In the genomic region with DNA sequence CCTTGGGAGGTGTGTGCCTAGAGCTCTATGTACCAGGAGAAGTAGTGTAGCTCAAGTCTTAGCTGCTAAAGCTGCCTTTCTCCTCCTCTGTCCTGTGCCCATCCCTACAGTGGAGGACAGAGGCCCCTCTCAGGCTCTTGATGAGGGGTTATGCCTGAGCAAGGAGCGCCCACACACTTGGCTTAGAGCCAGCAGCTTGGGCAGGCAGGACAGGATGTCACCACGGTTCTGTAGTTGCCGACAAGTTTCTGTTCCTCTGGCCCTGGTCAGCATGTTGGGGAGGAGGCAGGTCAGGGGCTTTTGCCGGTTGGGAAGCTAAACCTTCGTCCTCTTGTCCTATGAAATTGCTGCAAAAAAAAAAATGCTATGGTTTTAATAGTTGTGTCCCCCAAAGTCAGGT, we compare ENCODE assay signal across 11 mouse cellular contexts. TPM values are rescaled to one million over a fixed set of nuclear protein-coding genes. Genes with fewer than 3 reads are reported as not detected.
DNase-seq lines count a peak whose midpoint lies in the region; ATAC-seq lines count a peak whose summit lies in the region.
"Had no signal": no experiment of that assay in that cellular context is flagged by ENCODE, and none has a peak within 500 bp of the region (broad histone marks: within the 10 kb centered on the region; RNA-seq: fewer than 3 reads in every experiment).

No protein-coding gene starts in this region.

- ATAC-seq in embryonic facial prominence, embryonic 14.5 days (ENCODE audit: low read depth) = peak; percentile 33; the same call in 1 of the 2 replicates

- H3K9ac ChIP-seq in embryonic facial prominence, embryonic 14.5 days (ENCODE audit: low read depth, low read length) = no peak overlapping the region
- H3K9ac ChIP-seq: heart, embryonic 15.5 days; lung, embryonic 15.5 days had no signal

- H3K27ac ChIP-seq in embryonic facial prominence, embryonic 14.5 days (replicated peaks; ENCODE audit: low read depth, low read length) = no peak overlapping the region
- no peak overlapping the region for H3K27ac ChIP-seq in embryonic facial prominence, embryonic 10.5 days (replicated peaks)
- H3K27ac ChIP-seq: heart, embryonic 15.5 days; lung, embryonic 15.5 days had no signal

- no peaks in the 10 kb centered on the region for H3K36me3 ChIP-seq in embryonic facial prominence, embryonic 14.5 days (ENCODE audit: control insufficient read depth, insufficient read depth, low read length)
- no peaks in the 10 kb centered on the region for H3K36me3 ChIP-seq in embryonic facial prominence, embryonic 10.5 days (replicated peaks)
- H3K36me3 ChIP-seq: heart, embryonic 15.5 days; lung, embryonic 15.5 days had no signal

- intact Hi-C loops in left cerebral cortex, postnatal 36 days (cut with DNase I) = no loop called here

- no peaks in the 10 kb centered on the region for H3K27me3 ChIP-seq in embryonic facial prominence, embryonic 14.5 days (replicated peaks; ENCODE audit: control insufficient read depth, insufficient read depth, low read length)
- no peaks in the 10 kb centered on the region for H3K27me3 ChIP-seq in embryonic facial prominence, embryonic 10.5 days (replicated peaks; ENCODE audit: low read depth, poor library complexity, severe bottlenecking)
- H3K27me3 ChIP-seq: heart, embryonic 15.5 days; lung, embryonic 15.5 days had no signal

- H3K4me2 ChIP-seq in embryonic facial prominence, embryonic 14.5 days (ENCODE audit: low read depth, low read length) = no peak overlapping the region
- H3K4me2 ChIP-seq: heart, embryonic 15.5 days; lung, embryonic 15.5 days had no signal

- H3K4me3 ChIP-seq in embryonic facial prominence, embryonic 14.5 days (ENCODE audit: low read depth, low read length) = no peak overlapping the region
- no peak overlapping the region for H3K4me3 ChIP-seq in embryonic facial prominence, embryonic 10.5 days
- H3K4me3 ChIP-seq: heart, embryonic 15.5 days; lung, embryonic 15.5 days had no signal

- 76% methylated on average over 5 of the region's 5 CpGs for WGBS in embryonic facial prominence, embryonic 14.5 days
- WGBS in embryonic facial prominence, embryonic 10.5 days = 87% methylated on average over 5 of the region's 5 CpGs

- no peaks in the 10 kb centered on the region for H3K4me1 ChIP-seq in embryonic facial prominence, embryonic 14.5 days (ENCODE audit: control insufficient read depth, insufficient read depth, low read length)
- 0 out of 2 replicates have a peak, but pooled peaks cover 7% of the 10 kb centered on the region for H3K4me1 ChIP-seq in embryonic facial prominence, embryonic 10.5 days
- H3K4me1 ChIP-seq: heart, embryonic 15.5 days; lung, embryonic 15.5 days had no signal

- peak; percentile 41 for DNase-seq in embryonic facial prominence, embryonic 14.5 days (ENCODE audit: low spot score)
- DNase-seq in embryonic facial prominence, embryonic 10.5 days (ENCODE audit: low spot score) = no peak
- DNase-seq in retina, postnatal 1 day = peak; percentile 15
- DNase-seq in retina, embryonic 14.5 days (ENCODE audit: low spot score) = no peak
- peak; percentile 16 to 37 for DNase-seq in left cerebral cortex, postnatal 36 days (ENCODE audit: low spot score in 2 of 2)
- DNase-seq in spleen, postnatal 4 days (ENCODE audit: low spot score in 2 of 2) = peak; percentile 69 to 83
- no peak for DNase-seq in urinary bladder, postnatal 36 days (ENCODE audit: low spot score in 2 of 2)
- DNase-seq in testis, postnatal 14 days (ENCODE audit: low spot score) = no peak
- DNase-seq: cerebellum, adult 9-10 months had no signal

- peaks cover 2% of the 10 kb centered on the region; the same call in 1 of the 2 replicates for H3K9me3 ChIP-seq in embryonic facial prominence, embryonic 14.5 days (ENCODE audit: control insufficient read depth, low read length)
- H3K9me3 ChIP-seq in embryonic facial prominence, embryonic 10.5 days = no peaks in the 10 kb centered on the region
- H3K9me3 ChIP-seq: heart, embryonic 15.5 days; lung, embryonic 15.5 days had no signal

RNA-seq across cellular contexts. Expression of a gene that starts 3.8 kb away (rescaled TPM):
- polyA plus RNA-seq in embryonic facial prominence, embryonic 14.5 days (2014; fragmentation: Nextera tagmentation; extraction: Ambion mirVana) = 0.18 TPM in 1 of 2 replicates, not detected in the other
- polyA plus RNA-seq in embryonic facial prominence, embryonic 10.5 days (2016; fragmentation: Nextera tagmentation; extraction: Ambion mirVana) = not detected in 2 replicates
- total RNA-seq in left cerebral cortex, postnatal 36 days (2021) = under 1 TPM in 1 of 2 experiments, not detected in 1; 0.57 TPM
- polyA plus RNA-seq: lung, embryonic 15.5 days had no signal

RNA-seq across cellular contexts. Expression of a gene that starts 50.6 kb away (rescaled TPM):
- polyA plus RNA-seq in embryonic facial prominence, embryonic 14.5 days (2014; fragmentation: Nextera tagmentation; extraction: Ambion mirVana) = 188 and 209 TPM in 2 replicates
- 70.1 and 82.5 TPM in 2 replicates for polyA plus RNA-seq in embryonic facial prominence, embryonic 10.5 days (2016; fragmentation: Nextera tagmentation; extraction: Ambion mirVana)
- total RNA-seq in left cerebral cortex, postnatal 36 days (2021) = 100 to 1,000 TPM; 166 to 173 TPM

Comparison
In these comparisons a context has a peak if more than half of its experiments do, and no peak if none do; other contexts are left out.
1. DNase-seq: peak in embryonic facial prominence, embryonic 14.5 days (single experiment), retina, postnatal 1 day (single experiment), left cerebral cortex, postnatal 36 days (2 of 2) and spleen, postnatal 4 days (2 of 2); none in embryonic facial prominence, embryonic 10.5 days (single experiment), retina, embryonic 14.5 days (single experiment), urinary bladder, postnatal 36 days (0 of 2) and testis, postnatal 14 days (single experiment).